Mouse (Mus musculus): ENCODE results near the gene Kcnh1.

Gene Kcnh1
- long read RNA-seq, experiment 1 = 0 reads
- long read RNA-seq, experiment 2 = 0 reads

DNA sequence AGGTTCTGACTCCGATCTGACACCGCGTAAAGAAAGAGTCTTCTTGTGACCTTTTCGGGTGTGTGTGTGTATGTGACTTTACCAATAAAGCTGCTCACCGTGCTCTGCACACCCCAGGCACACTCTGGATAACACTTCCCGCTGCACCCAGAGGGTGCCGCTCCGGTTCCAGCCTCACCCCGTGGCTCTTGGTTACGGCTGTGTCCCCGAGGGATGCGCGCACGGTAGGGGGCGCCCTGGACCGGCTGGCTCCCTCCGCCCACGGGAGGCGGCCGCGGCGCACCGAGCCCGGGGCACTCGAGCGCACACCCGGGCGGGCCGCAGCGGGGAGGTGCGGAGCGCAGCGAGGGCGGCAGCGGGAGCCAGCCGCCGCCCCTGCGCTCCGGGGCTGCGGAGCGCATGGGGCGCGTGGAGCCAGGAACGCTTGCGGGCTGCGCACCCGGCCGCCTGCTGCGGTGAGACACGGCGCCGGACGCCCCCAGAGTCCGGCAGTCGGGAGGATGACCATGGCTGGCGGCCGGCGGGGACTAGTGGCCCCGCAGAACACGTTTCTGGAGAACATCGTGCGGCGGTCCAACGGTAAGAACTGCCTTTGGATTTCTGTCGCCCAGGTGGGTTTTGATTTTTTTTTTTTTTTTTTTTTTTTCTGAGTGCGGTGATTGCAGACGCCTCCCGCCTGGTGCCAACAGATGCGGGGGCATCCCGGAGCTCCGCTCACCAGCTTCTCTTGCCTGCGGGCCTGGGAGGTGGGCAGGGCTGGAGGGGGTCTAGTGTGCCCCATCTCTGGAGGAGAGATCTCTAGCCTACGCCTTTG, at the start of gene Kcnh1:
TSS of gene Kcnh1 (plus strand) at position 267 of the 814 bp plus-strand sequence.
- intact Hi-C loops (cut with DNase I) = no loop called here

DNA sequence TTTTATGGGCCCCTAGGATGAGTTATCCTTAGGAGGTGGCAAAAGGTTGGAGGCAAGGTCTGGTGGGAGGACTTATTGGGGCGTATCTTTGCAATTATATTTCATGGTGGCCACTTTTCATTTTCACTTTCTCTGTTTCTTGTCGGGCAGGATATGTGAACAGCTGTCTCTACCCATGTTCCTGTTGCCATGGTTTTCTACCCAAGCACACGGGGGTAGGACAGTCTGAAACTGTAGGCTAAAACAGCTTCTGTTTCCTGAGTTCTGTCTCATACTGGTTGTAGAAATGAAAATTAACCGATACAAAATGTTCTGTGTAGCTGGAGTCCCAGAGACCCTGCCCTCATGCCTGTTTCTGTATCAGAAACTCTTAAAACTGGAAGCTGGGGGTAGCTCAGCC, 39.4 kb upstream of the Kcnh1 start:
- intact Hi-C loops (cut with DNase I) = no loop called here

DNA sequence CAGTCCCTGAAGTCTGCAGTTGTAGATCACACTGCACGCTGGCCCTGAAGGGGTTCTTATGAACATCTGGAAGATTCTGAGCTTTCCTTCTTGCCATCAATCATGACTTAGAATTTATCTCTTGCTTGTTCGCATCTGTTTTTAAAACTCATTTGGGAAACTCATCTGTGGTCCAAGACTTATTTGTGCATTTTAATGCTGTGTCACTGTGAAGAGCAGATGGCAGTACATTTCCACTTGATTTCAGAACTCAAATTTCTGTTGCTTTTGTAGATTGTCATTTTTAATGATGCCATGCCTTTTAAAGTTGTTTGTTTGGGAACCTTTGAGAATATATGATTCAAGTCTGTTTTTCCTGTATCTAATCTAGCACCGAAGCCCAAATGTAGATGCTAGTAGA, 19.1 kb upstream of the Kcnh1 start:
- intact Hi-C loops (cut with DNase I) = no loop called here

DNA sequence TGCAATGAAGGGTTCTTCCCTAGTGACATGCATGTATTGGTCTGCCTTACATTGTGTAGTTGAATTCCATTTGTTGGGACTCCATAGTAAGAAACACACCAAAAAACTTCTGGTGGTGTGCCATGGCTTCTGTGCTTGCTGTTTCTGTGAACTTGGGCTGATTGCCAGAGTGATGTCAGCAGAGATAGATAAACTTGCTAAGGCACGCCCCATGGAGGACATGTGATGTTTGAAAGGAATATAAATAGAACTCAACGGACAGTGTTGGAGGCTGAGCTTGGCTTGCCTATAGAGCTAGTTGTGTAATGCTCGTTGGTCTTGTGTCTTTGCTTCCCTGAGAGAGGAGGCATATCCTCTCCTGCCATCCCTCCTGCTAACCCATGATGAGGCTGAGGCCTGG, 10.7 kb upstream of the Kcnh1 start:
- intact Hi-C loops (cut with DNase I) = no loop called here

DNA sequence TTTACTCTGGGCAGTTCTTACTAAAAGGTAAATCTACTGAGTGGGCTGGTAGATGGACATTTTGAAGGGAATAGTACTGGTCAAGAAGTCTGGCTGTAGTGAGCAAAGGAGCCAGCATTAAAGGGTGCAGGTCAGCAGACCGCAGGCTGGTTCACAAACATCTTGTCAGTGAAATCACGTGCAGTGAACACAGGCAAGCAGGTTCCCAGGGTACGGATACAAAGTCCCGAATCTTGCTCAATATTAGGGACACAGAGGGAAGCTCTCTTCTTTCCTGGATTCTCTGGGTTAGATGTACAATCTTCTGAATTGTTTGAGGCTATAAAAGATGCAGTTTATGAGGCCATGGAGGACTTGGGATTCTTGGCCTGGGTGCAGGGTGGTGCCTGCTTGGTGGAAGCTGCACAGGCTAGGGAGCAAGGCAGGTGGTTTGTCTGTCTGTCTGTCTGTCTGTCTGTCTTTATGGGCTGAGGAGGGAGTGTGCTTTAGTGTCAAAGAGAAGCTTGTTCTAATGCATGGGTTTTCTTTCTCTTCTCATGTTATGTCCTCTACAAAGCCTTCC, 8.8 kb upstream of the Kcnh1 start:
- intact Hi-C loops (cut with DNase I) = no loop called here

DNA sequence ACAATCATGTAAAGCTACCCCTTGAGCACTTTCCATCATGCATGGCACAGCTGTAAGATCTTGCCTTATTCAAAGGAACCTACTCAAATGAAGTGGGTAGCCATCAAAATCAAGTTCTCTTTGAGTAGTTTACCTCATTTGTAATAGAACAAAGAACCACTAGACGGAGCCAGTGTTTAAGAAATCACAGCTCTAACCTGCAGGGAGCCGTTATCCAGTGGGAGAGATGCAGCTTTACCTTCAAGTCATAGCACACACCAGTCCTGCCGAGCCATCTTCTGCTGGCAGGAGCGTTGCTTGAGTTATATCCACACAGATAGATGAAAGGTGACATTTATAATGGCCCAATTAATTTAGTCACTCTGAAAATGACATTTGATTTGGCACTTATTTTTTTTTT, 1.5 kb upstream of the Kcnh1 start:
- intact Hi-C loops (cut with DNase I) = loop anchor here (1.0 kb wide), 2 partner anchors 409 to 523 kb away; no protein-coding TSS in a partner anchor

DNA sequence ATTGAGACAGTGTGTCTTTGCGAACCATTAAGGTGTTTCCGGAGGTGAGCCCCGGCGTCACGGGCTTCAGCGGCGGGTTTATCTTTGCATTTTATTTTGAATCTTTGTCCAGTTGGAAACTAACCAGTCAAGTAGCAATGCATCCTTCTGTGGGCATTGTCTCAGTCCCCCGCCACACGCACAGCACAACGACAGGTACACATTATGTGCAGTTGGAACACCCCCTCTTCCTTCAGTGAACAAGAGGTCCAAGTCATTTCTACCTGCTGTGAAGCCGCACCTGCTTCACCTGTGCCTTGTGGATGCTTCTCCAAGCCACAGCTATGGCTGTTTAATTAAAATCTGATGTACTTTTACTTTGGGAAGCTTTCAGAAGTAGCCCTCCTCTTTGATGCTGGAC, 803 bp upstream of the Kcnh1 start:
- intact Hi-C loops (cut with DNase I) = loop anchor here (1.0 kb wide), 2 partner anchors 409 to 523 kb away; no protein-coding TSS in a partner anchor

DNA sequence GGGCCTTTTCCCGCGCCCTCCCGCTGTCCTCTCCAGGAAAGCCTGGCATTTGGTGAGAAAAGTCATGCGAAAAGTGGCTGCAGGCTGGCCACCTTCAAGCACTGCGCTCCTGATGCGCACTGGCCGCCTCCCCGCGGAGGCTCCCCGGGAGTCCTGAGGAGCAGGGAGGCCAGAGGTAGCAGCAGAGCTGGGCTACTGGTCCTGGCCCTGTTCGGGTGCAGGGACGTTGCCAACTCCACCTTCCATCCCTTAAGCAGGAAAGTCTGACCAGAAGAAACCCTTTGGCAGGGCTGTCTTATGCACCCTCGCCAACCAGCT, 707 bp downstream of the Kcnh1 start:
- intact Hi-C loops (cut with DNase I) = no loop called here

DNA sequence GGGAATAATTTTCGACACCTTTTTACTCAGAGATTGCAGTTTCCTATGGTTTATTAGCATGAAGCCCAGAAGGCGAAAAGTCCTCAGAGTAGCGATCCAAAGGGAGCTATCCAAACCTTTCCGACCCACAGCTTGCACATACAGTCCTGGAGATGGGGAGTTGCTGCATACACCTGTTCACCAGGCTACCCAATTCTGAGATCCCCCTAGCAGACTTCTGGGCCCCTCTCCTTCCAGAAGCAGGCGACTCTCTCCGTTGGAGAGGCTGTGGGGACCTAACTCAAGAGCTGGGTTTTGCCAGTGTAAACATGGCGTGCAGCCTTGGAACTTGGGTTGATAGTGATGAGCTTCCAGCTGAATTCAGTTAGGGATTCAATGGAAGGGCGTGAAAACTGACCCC, 1.3 kb downstream of the Kcnh1 start:
- intact Hi-C loops (cut with DNase I) = no loop called here

DNA sequence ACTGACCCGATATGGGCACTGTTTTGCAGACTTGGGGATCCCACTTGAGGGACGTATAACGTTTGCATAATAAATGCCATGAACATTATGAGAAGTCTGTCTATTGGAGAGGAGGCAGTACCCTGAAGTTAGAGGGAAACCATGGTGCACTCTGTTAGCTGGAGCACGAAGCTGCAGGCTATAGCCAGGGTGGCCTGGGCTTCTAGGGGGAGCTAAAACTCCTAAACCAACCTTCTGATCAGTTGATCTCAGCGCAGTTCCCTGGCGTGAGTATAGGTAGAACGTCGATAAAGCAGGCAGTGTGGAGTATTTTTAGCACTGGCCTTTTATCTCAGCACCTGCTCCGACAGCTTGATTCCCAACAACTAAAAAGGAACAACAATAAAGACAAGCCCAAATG, 2.1 kb downstream of the Kcnh1 start:
- intact Hi-C loops (cut with DNase I) = no loop called here

DNA sequence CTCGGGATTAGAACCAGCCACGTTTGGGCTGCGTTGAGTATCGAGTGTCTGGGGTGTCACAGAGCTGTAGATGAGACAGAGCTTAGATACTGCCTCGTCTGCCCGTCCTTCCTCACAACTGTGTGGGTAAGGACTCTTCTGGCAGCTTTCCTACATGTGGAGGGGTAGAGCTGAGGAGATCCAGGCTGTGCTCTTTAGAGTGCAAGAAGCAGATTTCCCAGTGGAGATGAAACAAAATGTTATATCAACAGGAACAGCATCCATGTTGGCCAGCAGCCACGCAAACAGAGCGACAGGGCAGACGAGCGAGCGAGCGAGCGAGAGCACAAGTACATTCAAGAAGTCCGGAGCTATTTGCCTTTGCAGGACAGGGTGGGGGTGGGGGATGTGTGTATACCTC, 3.1 kb downstream of the Kcnh1 start:
- intact Hi-C loops (cut with DNase I) = no loop called here

DNA sequence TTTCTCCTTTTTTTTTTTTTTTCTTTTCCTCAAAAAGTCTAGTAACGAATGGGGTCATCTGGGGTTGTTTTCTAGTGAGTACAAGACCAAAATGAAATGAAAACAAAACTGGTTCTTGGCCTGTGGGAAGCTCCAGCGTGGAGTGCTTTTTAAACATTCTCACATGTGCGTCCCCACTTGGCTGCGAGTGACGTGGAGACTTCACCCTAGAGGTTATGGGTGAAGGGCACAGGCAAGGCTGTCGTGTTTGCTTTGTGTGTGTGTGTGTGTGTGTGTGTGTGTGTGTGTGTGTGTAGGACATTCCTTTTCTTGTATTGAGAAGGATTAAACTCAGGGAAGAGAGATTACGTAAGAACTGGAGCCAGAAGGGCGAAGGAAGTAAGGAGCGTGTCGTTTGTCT, 6.9 kb downstream of the Kcnh1 start:
- intact Hi-C loops (cut with DNase I) = no loop called here

DNA sequence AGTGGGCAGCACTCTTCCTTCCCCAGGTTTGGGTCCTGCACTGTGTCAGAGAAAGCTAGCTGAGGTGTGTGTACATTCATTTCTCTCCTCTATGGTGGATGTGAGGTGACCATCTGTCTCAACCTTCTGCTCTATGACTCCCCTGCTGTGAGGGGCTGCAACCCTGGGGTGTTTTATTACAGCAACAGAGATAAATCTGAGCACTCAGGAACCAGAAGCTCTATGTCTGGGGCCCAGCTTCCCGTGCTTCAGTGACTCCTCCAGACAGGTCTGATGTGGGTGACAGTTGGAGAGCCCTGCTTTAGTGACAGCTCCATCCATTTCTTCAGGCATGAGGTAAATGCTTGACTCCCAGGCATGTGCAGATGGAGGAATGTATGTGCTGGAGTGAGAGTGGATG, 12.4 kb downstream of the Kcnh1 start:
- intact Hi-C loops (cut with DNase I) = no loop called here

DNA sequence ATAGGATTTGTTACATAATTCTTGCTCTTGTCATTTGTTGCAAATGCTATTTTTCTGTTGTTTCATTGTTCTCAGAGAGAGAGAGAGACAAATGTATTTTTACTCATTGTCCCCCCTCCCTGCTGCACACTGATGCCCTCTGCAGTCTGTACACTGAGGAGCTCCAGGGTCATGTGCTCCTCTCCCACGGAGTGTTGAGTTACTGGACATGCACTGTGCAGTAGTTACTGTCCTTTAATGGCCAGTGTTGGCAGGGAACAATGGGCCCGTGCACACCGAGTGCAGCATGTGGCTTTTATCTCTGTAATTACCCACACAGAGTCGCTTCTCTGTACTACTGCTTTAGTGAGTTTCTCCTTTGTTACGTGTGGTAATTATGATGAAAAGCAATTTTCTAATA, 17.4 kb downstream of the Kcnh1 start:
- intact Hi-C loops (cut with DNase I) = no loop called here

DNA sequence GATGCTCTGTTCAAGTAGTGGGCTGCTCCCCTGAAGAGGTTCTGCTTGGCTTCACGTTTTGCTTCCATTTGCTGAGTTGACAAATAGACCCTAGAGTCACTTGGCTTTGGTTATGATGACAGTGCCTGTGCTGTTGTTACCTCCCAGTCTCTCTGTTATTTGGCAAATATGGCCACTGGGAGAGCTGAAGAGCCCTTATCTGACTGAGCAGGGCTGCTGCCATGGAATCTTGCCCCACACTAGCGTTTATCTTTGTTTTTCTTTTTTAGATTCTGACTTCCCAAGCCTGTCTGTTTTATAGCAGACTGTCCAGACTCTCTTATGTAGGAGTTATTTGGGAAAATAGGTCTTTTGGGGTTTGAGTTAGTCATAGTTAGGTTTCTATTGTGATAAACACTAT, 21.9 kb downstream of the Kcnh1 start:
- intact Hi-C loops (cut with DNase I) = no loop called here

DNA sequence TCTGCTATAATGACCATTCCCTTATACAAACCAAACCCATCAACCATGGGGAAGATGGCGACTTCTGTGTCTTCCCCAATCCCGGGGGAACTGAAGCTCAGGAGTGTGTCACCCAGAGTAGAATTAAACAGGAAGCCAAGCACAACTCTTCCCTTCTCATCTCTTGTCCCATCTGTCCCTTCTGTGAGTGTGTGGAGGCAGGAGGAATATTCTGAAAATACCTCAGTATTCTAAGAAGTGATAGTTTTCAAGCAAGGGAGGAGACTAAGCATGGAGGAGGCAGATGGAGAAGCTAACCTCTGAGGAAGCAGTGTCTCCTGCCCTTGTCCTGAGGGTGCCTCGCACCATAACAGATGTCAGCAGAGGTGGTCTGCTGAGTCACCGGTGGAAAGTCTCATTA, 24.1 kb downstream of the Kcnh1 start:
- intact Hi-C loops (cut with DNase I) = no loop called here

DNA sequence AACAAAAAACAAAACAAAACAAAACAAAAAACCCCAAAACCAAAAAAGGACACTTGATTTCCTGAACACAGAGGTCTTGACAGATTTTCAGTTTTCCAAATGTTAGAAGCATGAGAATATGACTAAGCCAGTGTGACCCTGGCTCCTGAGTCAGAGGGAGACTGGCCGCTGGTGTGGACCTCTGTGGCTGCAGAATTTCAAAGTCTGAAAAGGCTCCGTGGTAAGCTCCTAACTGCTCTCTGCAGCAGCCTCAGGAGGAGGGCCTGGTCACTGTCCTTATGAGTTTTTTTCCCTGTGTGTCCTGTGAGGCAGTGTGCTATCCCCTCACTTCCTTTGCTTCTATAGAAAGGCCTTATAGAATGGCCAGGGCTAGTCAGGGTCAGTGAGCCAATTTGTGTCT, 29.6 kb downstream of the Kcnh1 start:
- intact Hi-C loops (cut with DNase I) = no loop called here

DNA sequence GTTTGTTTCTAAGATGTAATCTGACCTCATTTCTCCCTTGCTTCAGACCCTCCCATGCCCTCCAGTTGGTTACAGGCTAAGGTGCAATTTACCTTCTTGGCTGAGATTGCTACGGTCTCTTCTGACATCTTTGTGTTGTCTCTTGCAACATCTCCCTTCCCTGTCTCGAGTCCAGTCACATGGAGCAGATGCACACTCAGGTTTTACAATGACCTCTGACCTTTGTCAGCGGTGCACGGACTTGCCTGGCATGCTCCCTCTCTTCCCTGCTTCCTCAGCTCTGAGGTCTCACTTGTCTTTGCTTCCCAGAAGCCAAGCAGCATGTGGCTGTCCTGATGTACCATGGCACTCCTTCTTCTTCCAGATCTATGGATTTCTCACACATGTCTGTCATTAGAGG, 33.6 kb downstream of the Kcnh1 start:
- intact Hi-C loops (cut with DNase I) = no loop called here

DNA sequence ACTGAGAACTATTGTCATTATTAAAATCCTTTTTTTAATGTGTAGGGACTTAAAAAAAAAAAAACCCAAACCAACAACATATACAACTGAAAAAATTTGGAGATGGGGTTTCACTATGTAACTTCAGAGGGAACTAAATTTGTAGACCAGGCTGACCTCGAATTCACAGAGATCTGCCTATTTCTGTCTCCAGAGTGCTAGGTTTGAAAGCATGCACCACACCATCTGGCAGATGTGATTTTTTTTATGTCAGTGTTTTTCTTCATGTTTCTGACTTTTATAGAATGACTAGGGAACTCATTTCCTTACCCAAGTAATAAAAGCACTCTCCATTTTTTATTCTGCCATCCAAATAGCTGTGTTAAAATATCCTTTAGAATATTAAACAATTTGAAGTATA, 42.1 kb downstream of the Kcnh1 start:
- intact Hi-C loops (cut with DNase I) = no loop called here

DNA sequence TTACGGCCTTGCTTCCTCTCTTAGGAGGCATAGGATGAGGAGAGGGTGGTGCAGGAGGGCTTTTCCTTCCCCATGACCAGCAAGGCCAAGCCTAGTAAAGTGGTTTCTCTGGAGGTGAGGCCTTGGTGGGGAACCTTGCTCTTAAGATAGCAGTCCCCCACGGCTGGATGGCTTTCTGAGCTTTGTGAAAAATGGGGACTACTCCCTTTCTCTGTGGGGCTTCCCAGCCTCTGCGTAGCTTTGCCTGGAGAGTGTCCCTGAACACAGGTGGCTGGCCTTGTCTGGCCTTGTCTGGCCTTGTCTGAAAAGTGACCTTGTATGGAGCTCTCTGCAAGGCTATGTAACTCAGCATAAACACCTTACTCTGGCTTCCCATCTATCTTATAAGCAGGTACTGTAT, 56.3 kb downstream of the Kcnh1 start:
- intact Hi-C loops (cut with DNase I) = no loop called here

DNA sequence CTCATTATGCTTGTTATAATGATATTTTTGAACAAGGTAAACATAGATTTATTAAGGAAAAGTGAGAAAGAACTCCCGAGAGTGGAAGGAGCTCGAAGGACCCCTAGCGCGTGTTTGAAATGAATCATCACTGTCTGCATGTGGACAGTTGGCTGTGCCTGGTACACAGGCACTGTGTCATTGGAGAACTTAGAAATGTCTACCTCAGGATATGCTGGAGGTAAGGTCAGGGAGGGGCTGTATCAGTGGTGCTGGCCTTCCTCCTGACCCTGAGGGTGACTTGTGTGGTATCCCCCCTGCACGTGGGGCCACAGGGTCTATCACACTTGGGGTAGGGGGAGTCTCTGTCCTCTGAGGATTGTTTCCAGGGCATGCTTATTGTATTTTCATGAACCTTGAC, 68.6 kb downstream of the Kcnh1 start:
- intact Hi-C loops (cut with DNase I) = no loop called here

DNA sequence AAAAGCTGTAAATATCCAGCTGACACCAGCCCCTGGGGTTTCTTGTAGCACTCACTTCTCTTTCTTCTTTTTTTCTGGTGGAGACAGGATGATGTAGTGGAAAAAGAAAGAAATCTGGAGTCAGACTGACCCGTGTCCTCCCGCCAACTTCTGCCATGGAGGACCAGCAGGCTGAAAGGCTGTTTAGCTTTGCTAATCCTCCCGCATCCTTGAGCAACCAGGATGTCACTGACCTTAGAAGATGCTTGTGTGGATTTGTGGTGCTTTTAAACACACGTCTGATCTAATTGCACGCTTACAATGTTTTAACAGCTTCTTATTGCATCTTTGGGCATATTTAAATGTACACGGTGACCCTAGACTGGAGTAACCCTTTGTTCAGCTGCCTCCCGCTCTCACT, 69.0 kb downstream of the Kcnh1 start:
- intact Hi-C loops (cut with DNase I) = no loop called here

DNA sequence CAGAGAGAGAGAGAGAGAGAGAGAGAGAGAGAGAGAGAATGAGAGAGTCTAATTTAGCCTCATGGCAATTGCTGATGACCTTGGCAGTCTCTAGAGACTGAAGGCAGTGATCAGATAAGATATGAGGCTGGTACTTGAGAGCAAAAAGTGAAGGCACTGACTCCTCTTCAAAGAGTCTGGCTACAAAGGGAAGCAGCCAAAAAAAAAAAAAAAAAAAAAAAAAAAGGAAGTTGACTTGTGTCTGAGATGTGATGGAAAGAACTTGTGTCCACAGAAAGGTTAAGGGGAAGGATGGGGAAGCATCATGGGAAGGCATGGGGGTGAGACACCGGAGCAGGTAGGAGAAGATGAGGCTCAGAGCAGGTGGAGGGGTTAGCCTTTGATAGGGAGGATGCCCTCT, 75.1 kb downstream of the Kcnh1 start:
- intact Hi-C loops (cut with DNase I) = no loop called here
